ENCODE assay signal across 8 mouse cellular contexts in genomic region chr2:24975704-24976297, GRCm38 (mm10). TPM values are rescaled to one million over a fixed set of nuclear protein-coding genes. Genes with fewer than 3 reads are reported as not detected.
DNase-seq lines count a peak whose midpoint lies in the region; ATAC-seq and TF ChIP-seq lines count a peak whose summit lies in the region.

Gene Pnpla7 (plus strand): TSS chr2:24976033.

- intact Hi-C loops in heart, postnatal 25 days (cut with DNase I): no loop called here

- peak within 1 kb of the TSS; percentile 81 for H3K4me3 ChIP-seq in G1E (ENCODE audit: low read depth, low read length)
- H3K4me3 ChIP-seq in forebrain, embryonic 16.5 days (replicated peaks; ENCODE audit: low read length): peak within 1 kb of the TSS; percentile 90
- peak within 1 kb of the TSS; percentile 59 for H3K4me3 ChIP-seq in neural tube, embryonic 14.5 days (ENCODE audit: low read depth, low read length)

- ATAC-seq in G1E (ENCODE audit: extremely low read depth, insufficient number of reproducible peaks, low FRiP score, poor library complexity, severe bottlenecking): peak; percentile 70
- no peak for ATAC-seq in forebrain, embryonic 16.5 days
- ATAC-seq in neural tube, embryonic 14.5 days (ENCODE audit: low read depth): no peak; the same call in none of the 2 replicates

- WGBS in forebrain, embryonic 16.5 days: under 1% methylated on average over 16 of the region's 16 CpGs
- WGBS in neural tube, embryonic 14.5 days: 2% methylated on average over 16 of the region's 16 CpGs

- peaks cover 47% of the 10 kb centered on the region for H3K36me3 ChIP-seq in G1E (replicated peaks)
- peaks cover 4% of the 10 kb centered on the region for H3K36me3 ChIP-seq in forebrain, embryonic 16.5 days (ENCODE audit: control insufficient read depth, insufficient read depth)
- peaks cover 5% of the 10 kb centered on the region; the same call in 1 of the 2 replicates for H3K36me3 ChIP-seq in neural tube, embryonic 14.5 days (ENCODE audit: control insufficient read depth, insufficient read depth, low read length)

- no peak for TF ChIP-seq CTCF in G1E (IDR thresholded peaks at IDR 0.05; ENCODE audit: low read depth, low read length)

- peak within 1 kb of the TSS; percentile 87 for H3K27ac ChIP-seq in forebrain, embryonic 16.5 days (ENCODE audit: low read length)
- peak within 1 kb of the TSS; percentile 90 for H3K27ac ChIP-seq in neural tube, embryonic 14.5 days (ENCODE audit: low read depth, low read length)

- peak; percentile 95 for DNase-seq in G1E (ENCODE audit: low spot score)
- peak; percentile 68 for DNase-seq in cerebellum, adult 11-12 months
- peak; percentile 72 for DNase-seq in heart, postnatal 25 days (ENCODE audit: low spot score)
- peak; percentile 38 to 76 for DNase-seq in layer of hippocampus, adult 18-20 months (ENCODE audit: low spot score in 2 of 2)
- peak; percentile 90 to 91 for DNase-seq in lung, adult 18-20 months
- peak; percentile 73 for DNase-seq in testis, postnatal 10 days (ENCODE audit: low spot score)

- H3K4me1 ChIP-seq in G1E (ENCODE audit: insufficient read depth, low read depth, low read length): peaks cover 42% of the 10 kb centered on the region
- H3K4me1 ChIP-seq in forebrain, embryonic 16.5 days (replicated peaks; ENCODE audit: control insufficient read depth, insufficient read depth, low read length): peaks cover 21% of the 10 kb centered on the region
- H3K4me1 ChIP-seq in neural tube, embryonic 14.5 days (ENCODE audit: control insufficient read depth, insufficient read depth, low read length): peaks cover 15% of the 10 kb centered on the region

- peak within 1 kb of the TSS; percentile 80 for H3K9ac ChIP-seq in forebrain, embryonic 16.5 days (replicated peaks; ENCODE audit: low read depth, low read length)
- peak within 1 kb of the TSS; percentile 72 for H3K9ac ChIP-seq in neural tube, embryonic 14.5 days (replicated peaks; ENCODE audit: low read depth, low read length)

- H3K27me3 ChIP-seq in G1E (ENCODE audit: insufficient read depth, low read length): no peaks in the 10 kb centered on the region
- H3K27me3 ChIP-seq in forebrain, embryonic 16.5 days (replicated peaks; ENCODE audit: control insufficient read depth, insufficient read depth, low read length): no peaks in the 10 kb centered on the region
- no peaks in the 10 kb centered on the region for H3K27me3 ChIP-seq in neural tube, embryonic 14.5 days (ENCODE audit: control insufficient read depth, insufficient read depth, low read length)

- peak within 1 kb of the TSS; percentile 86 for H3K4me2 ChIP-seq in forebrain, embryonic 16.5 days (ENCODE audit: low read length)
- peak within 1 kb of the TSS; percentile 96 for H3K4me2 ChIP-seq in neural tube, embryonic 14.5 days (ENCODE audit: low read depth, low read length)

- no peaks in the 10 kb centered on the region for H3K9me3 ChIP-seq in G1E (replicated peaks)
- H3K9me3 ChIP-seq in forebrain, embryonic 16.5 days (ENCODE audit: control insufficient read depth, low read length): no peaks in the 10 kb centered on the region
- H3K9me3 ChIP-seq in neural tube, embryonic 14.5 days (ENCODE audit: control insufficient read depth, low read length): no peaks in the 10 kb centered on the region

RNA-seq across cellular contexts. Expression of gene Pnpla7, which starts in this region (rescaled TPM):
- total RNA-seq in G1E (2014; fragmentation: Nextera tagmentation) (33.9 and 34.0 TPM in 2 replicates), G1E (2017) (38.6 and 45.5 TPM in 2 replicates)
- polyA plus RNA-seq in G1E (2012): 3.9 and 5.2 TPM in 2 replicates
- 4.4 and 4.5 TPM in 2 replicates for polyA plus RNA-seq in forebrain, embryonic 16.5 days (2015; fragmentation: Nextera tagmentation; extraction: Ambion mirVana)
- 10 to 100 TPM; 22.2 to 23.3 TPM for total RNA-seq in heart, postnatal 25 days (2021)
- 10 to 100 TPM; 29.7 to 32.4 TPM for total RNA-seq in layer of hippocampus, adult 18-20 months (2021)
- polyA plus RNA-seq in neural tube, embryonic 14.5 days (2014; fragmentation: Nextera tagmentation; extraction: Ambion mirVana): 3.5 and 3.7 TPM in 2 replicates
